Mouse (Mus musculus) hindbrain, embryonic 14.5 days (tissue): ENCODE results near the gene Gpr61. TPM values are rescaled to one million over a fixed set of nuclear protein-coding genes. Genes with fewer than 3 reads are reported as not detected.
A peak's percentile ranks its signal among the peaks of the same experiment; 100 is the strongest.

Experiments
- ATAC-seq: fragments of 200-750 bp; cut with Nextera tagmentation; 2 replicates; pipeline ENCODE4 v1.8.0; 2017; ENCODE audit warnings: moderate number of reproducible peaks, mild to moderate bottlenecking, moderate TSS enrichment, moderate library complexity; ENCODE audit not compliant: low FRiP score
- DNase-seq: peaks from one replicate; pipeline ENCODE4 v3.0.0-alpha.2; 2015; ENCODE audit warnings: low spot score
- H3K27ac ChIP-seq: fragments of 300-500 bp; sonication (generic); 2 replicates; pipeline ENCODE4 v1.5.1; 2014; ENCODE audit warnings: mild to moderate bottlenecking, moderate library complexity
- H3K27me3 ChIP-seq: fragments of 300-500 bp; sonication (generic); 2 replicates; pipeline ENCODE4 v1.6.1; 2014; ENCODE audit warnings: mild to moderate bottlenecking, low read length, mixed read lengths; ENCODE audit not compliant: control insufficient read depth, insufficient read depth
- H3K36me3 ChIP-seq: fragments of 300-500 bp; sonication (generic); replicated peaks from 2 replicates; pipeline ENCODE4 v1.6.1; 2014; ENCODE audit not compliant: control insufficient read depth, insufficient read depth
- H3K4me1 ChIP-seq: fragments of 300-500 bp; sonication (generic); replicated peaks from 2 replicates; pipeline ENCODE4 v1.6.1; 2014; ENCODE audit warnings: antibody characterized with exemption, low read length, mixed read lengths; ENCODE audit not compliant: control insufficient read depth, insufficient read depth
- H3K4me2 ChIP-seq: fragments of 300-500 bp; sonication (generic); replicated peaks from 2 replicates; pipeline ENCODE4 v1.6.1; 2014; ENCODE audit warnings: mild to moderate bottlenecking, moderate library complexity
- H3K4me3 ChIP-seq: fragments of 300-500 bp; sonication (generic); replicated peaks from 2 replicates; pipeline ENCODE4 v1.5.1; 2014; ENCODE audit warnings: mild to moderate bottlenecking, low read length
- H3K9ac ChIP-seq: fragments of 300-500 bp; sonication (generic); 2 replicates; pipeline ENCODE4 v1.6.1; 2014
- H3K9me3 ChIP-seq: fragments of 300-500 bp; sonication (generic); 2 replicates; pipeline ENCODE4 v1.6.1; 2016; ENCODE audit warnings: low read length; ENCODE audit not compliant: control insufficient read depth
- WGBS: fragments of 180-500 bp; shearing (Covaris S2); extraction: QIAGEN DNeasy Blood & Tissue Kit; methylation state at CpG from one replicate; pipeline ENCODE4 v1.1.7; 2014; 5-methylcytosine and 5-hydroxymethylcytosine counted together
- polyA plus RNA-seq: library from polyadenylated mRNA; unstranded; fragments of >200 nt; fragmentation: Nextera tagmentation; extraction: Ambion mirVana; gene quantifications from 2 replicates; pipeline ENCODE4 v1.2.1, GENCODE M21; 2014

Gpr61 gene
- polyA plus RNA-seq, 1 experiment from 2014 or later: 3.6 TPM

DNA sequence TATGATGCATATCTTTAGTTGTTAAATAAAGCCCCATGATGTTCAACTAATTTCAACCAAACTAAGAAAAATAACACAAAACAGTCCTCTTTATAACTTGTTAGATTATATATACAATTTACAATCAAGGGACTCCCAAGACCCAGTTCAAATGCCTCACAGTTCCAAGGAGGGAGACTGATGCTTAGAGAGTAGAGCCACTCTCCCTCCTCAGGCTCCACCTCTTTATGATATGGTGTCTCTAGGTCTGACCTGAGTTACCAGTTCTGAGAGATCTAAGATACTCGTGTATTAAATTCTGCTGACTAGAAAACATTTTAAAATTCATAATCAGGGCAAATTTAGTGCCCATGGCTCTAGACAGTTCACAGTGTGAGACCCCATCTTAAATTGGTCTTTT is 15.6 kb downstream of the Gpr61 start:
- H3K4me2 ChIP-seq: no peak overlapping the region
- H3K4me3 ChIP-seq: no peak overlapping the region
- H3K9me3 ChIP-seq: no peaks in the 10 kb centered on the region
- no peaks in the 10 kb centered on the region for H3K27me3 ChIP-seq
- H3K36me3 ChIP-seq: peaks cover 3% of the 10 kb centered on the region; the same call in 1 of the 2 replicates
- H3K4me1 ChIP-seq: peaks cover 9% of the 10 kb centered on the region; the same call in 1 of the 2 replicates
- no peak for ATAC-seq
- no peak overlapping the region for H3K27ac ChIP-seq
- no peak overlapping the region for H3K9ac ChIP-seq
- WGBS: 89% methylated on average over 1 of the region's 1 CpGs
- no peak for DNase-seq

GRCm38 (mm10) chr3:108134701-108135100 is 20.0 kb downstream of the Gpr61 start:
- 41% methylated on average over 11 of the region's 11 CpGs for WGBS
- Histone ChIP-seq H3K27ac (peak overlapping the region; percentile 17; the same call in 1 of the 2 replicates), H3K9me3 (no peaks in the 10 kb centered on the region), H3K27me3 (no peaks in the 10 kb centered on the region), H3K36me3 (no peaks in the 10 kb centered on the region; the same call in 1 of the 2 replicates), H3K4me3 (no peak overlapping the region), H3K4me2 (peak overlapping the region; percentile 14; the same call in 1 of the 2 replicates), H3K4me1 (peaks cover 14% of the 10 kb centered on the region; the same call in 1 of the 2 replicates), H3K9ac (no peak overlapping the region)
- DNase-seq (no peak), ATAC-seq (no peak)

GRCm38 (mm10) chr3:108132484-108132883 is 22.2 kb downstream of the Gpr61 start:
- Histone ChIP-seq H3K4me2 (no peak overlapping the region), H3K9ac (no peak overlapping the region), H3K36me3 (no peaks in the 10 kb centered on the region), H3K27ac (no peak overlapping the region), H3K4me3 (no peak overlapping the region), H3K9me3 (no peaks in the 10 kb centered on the region), H3K27me3 (no peaks in the 10 kb centered on the region), H3K4me1 (peaks cover 14% of the 10 kb centered on the region; the same call in 1 of the 2 replicates)
- WGBS: 94% methylated on average over 1 of the region's 1 CpGs
- DNase-seq (no peak), ATAC-seq (no peak)

DNA sequence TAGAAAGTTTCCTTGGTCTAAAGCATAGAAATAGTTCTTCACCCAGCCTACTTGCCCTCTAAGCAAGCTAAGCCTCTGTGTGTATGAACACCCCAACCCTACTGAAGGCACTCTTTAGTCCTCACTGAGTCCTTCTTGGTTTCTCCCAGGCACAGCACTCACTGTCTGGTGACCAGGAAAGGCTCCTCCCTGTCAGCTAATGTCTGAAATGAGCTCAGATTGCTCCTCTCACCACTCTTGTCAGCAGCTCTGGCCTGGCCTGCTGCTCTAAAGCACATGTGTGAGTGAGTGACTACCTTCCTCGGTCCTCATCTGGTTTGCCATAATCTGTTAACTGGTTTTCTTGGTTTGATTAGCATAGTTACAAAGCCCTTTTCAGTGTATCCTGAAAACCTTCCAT is 22.9 kb downstream of the Gpr61 start:
- Histone ChIP-seq H3K27ac (no peak overlapping the region), H3K4me1 (peaks cover 14% of the 10 kb centered on the region; the same call in 1 of the 2 replicates), H3K9me3 (no peaks in the 10 kb centered on the region), H3K4me2 (no peak overlapping the region), H3K4me3 (no peak overlapping the region), H3K9ac (no peak overlapping the region), H3K36me3 (no peaks in the 10 kb centered on the region), H3K27me3 (no peaks in the 10 kb centered on the region)
- ATAC-seq (no peak), DNase-seq (no peak)
- 92% methylated on average over 1 of the region's 1 CpGs for WGBS

- H3K9ac ChIP-seq: no peak overlapping the region
- no peak overlapping the region for H3K4me2 ChIP-seq
- no peaks in the 10 kb centered on the region for H3K27me3 ChIP-seq
- WGBS: 80% methylated on average over 5 of the region's 5 CpGs
- H3K9me3 ChIP-seq: no peaks in the 10 kb centered on the region
- ATAC-seq: no peak
- no peak overlapping the region for H3K4me3 ChIP-seq
- no peaks in the 10 kb centered on the region for H3K36me3 ChIP-seq
- no peak overlapping the region for H3K27ac ChIP-seq
- DNase-seq: no peak
- peaks cover 14% of the 10 kb centered on the region; the same call in 1 of the 2 replicates for H3K4me1 ChIP-seq
Measured at GRCm38 (mm10) chr3:108131216-108131615, 23.5 kb downstream of the Gpr61 start.

DNA sequence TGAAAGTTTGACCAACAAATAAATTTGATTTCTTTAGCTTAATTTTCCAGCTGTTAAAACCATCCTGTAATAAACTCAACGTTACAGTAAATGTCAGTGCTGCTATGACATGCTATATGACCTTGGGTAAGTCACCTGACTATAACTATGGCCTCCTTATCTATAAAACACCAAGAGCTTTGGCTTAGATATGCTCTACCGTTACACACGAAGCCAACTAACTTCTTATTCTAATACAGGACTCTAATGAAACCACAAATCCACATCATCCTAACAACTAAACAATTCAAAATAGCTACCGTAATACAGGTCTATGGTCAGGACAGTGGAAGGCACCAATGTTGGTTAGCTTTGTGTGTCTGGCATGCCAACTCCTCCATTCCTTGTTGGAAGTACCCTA is 24.9 kb downstream of the Gpr61 start:
- Histone ChIP-seq H3K9ac (no peak overlapping the region), H3K4me2 (no peak overlapping the region), H3K9me3 (no peaks in the 10 kb centered on the region), H3K27me3 (no peaks in the 10 kb centered on the region), H3K4me1 (peaks cover 12% of the 10 kb centered on the region; the same call in 1 of the 2 replicates), H3K27ac (no peak overlapping the region), H3K4me3 (no peak overlapping the region), H3K36me3 (no peaks in the 10 kb centered on the region)
- ATAC-seq: no peak
- WGBS: 95% methylated on average over 4 of the region's 4 CpGs
- no peak for DNase-seq

DNA sequence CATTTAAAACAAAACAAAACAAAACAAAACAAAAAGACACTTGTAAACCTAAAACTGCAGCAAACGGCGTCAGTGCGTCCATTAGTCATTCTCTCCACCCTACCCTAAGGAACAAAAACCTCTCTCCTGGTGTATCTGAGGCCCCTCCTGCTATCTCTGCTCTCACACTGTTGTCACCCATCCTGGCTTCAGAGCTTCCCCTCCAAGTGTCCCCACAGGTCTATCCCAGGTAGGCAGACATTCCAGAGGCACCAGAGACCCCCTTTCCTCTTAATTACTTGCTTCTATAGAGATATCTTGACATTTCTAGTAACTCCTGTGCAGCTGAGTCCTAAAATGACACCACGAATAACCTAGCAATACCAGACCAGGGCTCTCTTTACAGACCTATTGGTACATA is 25.3 kb downstream of the Gpr61 start:
- Histone ChIP-seq H3K9ac (no peak overlapping the region), H3K27ac (no peak overlapping the region), H3K36me3 (no peaks in the 10 kb centered on the region), H3K4me1 (peaks cover 8% of the 10 kb centered on the region; the same call in 1 of the 2 replicates), H3K4me3 (no peak overlapping the region), H3K4me2 (no peak overlapping the region), H3K27me3 (no peaks in the 10 kb centered on the region), H3K9me3 (no peaks in the 10 kb centered on the region)
- DNase-seq (no peak), ATAC-seq (no peak)
- WGBS: 87% methylated on average over 4 of the region's 4 CpGs

DNA sequence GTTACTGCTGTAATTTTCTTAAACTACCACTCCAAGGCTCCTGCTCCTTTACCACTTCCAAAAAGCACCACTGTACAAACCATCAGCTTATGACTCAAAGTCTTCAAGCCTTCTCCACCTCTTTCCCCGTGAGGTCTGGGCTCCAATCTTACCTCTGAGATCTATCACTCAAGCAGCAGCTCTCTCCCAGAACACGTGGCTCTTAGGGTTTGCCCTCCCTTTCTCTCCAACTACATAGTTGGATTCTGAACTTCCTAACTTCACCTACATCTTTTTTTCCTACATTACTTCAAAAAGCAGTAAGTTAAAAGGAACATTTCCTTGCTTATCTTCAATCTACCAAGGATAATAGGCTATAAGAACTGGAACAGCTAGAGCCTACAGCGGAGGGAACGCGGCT is 26.2 kb downstream of the Gpr61 start:
- H3K4me2 ChIP-seq: no peak overlapping the region
- no peaks in the 10 kb centered on the region for H3K27me3 ChIP-seq
- H3K9me3 ChIP-seq: no peaks in the 10 kb centered on the region
- no peak overlapping the region for H3K4me3 ChIP-seq
- 0 out of 2 replicates have a peak, but pooled peaks cover 3% of the 10 kb centered on the region for H3K4me1 ChIP-seq
- whole genome bisulfite sequencing: 91% methylated on average over 5 of the region's 5 CpGs
- H3K36me3 ChIP-seq: no peaks in the 10 kb centered on the region
- no peak overlapping the region for H3K9ac ChIP-seq
- ATAC-seq (no peak), DNase-seq (no peak)
- no peak overlapping the region for H3K27ac ChIP-seq

GRCm38 (mm10) chr3:108126327-108126726 is 28.4 kb downstream of the Gpr61 start:
- H3K4me3 ChIP-seq: no peak overlapping the region
- no peaks in the 10 kb centered on the region for H3K27me3 ChIP-seq
- H3K9ac ChIP-seq: no peak overlapping the region
- no peak overlapping the region for H3K27ac ChIP-seq
- no peak for ATAC-seq
- no peak overlapping the region for H3K4me2 ChIP-seq
- DNase-seq: no peak
- H3K4me1 ChIP-seq: no peaks in the 10 kb centered on the region
- 91% methylated on average over 3 of the region's 3 CpGs for WGBS
- peaks cover 18% of the 10 kb centered on the region for H3K36me3 ChIP-seq
- H3K9me3 ChIP-seq: no peaks in the 10 kb centered on the region

- H3K27me3 ChIP-seq: no peaks in the 10 kb centered on the region
- H3K4me2 ChIP-seq: no peak overlapping the region
- ATAC-seq (no peak), DNase-seq (no peak)
- no peak overlapping the region for H3K4me3 ChIP-seq
- no peak overlapping the region for H3K9ac ChIP-seq
- H3K36me3 ChIP-seq: peaks cover 36% of the 10 kb centered on the region
- no peak overlapping the region for H3K27ac ChIP-seq
- no peaks in the 10 kb centered on the region for H3K4me1 ChIP-seq
- H3K9me3 ChIP-seq: no peaks in the 10 kb centered on the region
- WGBS: 74% methylated on average over 1 of the region's 1 CpGs
Measured at GRCm38 (mm10) chr3:108124131-108124530, 30.6 kb downstream of the Gpr61 start.
